Mouse (Mus musculus) left cerebral cortex, adult 18-20 months (tissue): Measurements from ENCODE around the gene Myo1b. TPM values are rescaled to one million over a fixed set of nuclear protein-coding genes. Genes with fewer than 3 reads are reported as not detected.

ENCODE experiments used
- DNase-seq, 2 experiments: peaks; one replicate each; pipeline ENCODE4 v3.0.0; 2021 to 2022; ENCODE audit warnings: low spot score in 2 of 2, mixed read lengths in 1 of 2
- total RNA-seq, 2 experiments: library from RNA; stranded (reverse); gene quantifications; 2 replicates each; pipeline ENCODE4 v1.2.3; 2021

Gene Myo1b
- total RNA-seq, 2 experiments from 2014 or later: 31.0 to 34.4 TPM

GRCm38 (mm10) chr1:51804296-51805039 lies 111.4 kb downstream of the Myo1b start:
- DNase-seq: no peak

DNA sequence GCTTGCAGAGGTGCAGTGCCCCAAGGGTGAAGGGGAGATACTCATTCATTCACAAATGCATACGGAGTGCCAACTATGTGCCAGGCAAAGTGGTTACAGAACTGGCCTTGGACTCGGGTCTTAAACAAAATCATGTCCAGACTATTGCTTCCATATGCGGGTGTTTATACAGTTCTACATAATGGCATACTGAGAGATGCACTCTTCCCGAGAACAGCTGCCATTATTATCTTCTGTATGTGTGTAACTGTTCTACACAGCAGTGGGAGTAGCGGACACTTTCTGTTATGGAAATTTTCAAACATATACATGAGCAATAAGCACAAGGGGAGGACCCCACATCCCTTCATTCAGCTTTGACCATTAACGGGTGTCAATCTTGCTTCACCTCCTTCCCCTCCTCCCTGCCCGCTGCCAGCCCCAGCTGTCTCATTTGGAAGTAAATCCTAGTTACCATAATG lies 117.8 kb downstream of the Myo1b start:
- no peak for DNase-seq

DNA sequence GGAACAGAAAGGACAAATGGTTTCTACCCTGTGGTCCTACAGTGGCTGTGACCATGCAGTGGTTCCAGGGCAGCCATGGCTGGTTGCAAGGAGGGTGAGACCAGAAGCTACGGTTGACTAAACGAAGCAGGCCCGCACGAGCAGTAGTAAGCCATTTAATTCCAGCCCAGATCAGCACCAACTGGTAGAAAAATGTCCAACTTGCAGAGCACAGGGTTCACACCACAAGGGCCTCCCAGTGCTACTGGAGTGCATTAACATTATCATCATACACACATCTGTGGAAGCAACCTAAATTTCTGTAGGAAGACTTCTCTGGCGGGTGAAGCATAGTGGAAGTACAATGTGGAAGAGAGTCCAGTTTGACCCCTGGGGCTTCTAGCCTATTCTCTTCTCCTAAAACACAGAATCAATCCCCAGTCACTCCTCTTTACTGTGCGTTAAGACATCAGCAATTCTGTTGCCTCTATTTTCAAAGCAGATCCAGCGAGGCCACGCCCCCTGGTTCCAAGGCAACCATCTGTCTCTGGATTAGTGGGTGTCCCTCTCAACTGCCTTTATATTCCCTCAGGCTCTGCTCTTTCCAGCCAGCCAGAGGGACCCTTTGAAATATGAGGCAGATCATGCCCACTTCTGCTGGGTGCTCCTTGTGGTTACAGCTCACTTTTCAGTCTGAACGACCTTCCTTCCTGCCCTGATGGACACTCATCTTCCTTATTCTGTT lies 120.1 kb downstream of the Myo1b start:
- DNase-seq: peak in 1 of 2 experiments; percentile 12

DNA sequence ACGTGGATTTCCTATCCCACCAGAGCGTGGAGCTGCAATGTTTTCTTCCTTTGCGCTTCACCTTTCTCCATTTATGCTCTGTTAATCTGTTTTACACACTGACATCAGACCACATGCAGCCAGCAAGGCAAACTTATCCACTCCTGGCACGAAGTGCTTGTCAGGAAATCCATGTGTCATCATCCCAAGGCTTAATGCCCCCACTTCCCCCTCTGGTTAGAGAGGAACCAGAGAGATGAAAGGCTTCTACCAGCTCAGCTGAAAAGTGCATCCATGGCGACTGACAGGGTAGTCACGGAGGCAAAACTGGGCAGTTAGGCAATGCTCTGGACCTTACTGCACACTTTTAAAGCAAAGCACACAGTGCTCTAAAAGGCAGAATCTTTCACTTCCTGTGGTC lies 126.6 kb downstream of the Myo1b start:
- DNase-seq: no peak

DNA sequence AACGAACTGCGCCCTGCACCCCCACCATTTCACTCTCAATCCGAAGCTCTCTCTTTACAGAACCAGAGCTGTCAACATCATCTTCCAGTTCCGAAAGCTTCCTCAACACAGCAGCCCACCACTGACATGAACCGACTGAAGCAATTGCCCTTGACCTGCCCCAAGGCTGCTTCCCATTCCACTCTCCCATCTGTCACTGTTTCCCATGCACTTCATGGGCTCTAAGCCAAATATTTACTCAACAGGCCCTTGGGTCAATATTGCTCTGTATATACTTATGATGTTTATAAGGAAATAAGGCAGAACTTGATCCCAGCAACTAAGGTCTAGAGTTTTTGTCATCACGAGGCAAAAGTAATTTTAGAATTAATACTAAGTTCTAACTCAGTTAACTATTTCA lies 133.8 kb downstream of the Myo1b start:
- no peak for DNase-seq

DNA sequence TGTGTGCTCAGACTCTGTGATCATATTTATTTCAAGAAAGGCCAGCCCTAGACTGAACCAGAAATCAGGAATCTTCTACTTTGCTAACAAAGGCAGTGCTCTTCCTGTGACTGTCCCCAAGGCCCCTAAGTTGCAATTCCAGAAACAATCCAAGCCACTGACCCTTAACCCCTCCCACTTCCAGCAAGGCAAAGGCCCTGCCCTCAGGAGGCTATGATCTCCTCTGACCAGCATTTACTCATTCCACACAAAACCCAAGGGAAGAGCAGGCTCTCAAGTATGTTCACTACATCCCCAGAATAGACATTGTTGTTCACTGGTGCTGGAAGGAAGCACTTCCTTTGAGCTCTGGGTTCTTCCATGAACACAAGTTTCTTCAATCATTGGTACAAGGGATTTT lies 135.5 kb downstream of the Myo1b start:
- no peak for DNase-seq

DNA sequence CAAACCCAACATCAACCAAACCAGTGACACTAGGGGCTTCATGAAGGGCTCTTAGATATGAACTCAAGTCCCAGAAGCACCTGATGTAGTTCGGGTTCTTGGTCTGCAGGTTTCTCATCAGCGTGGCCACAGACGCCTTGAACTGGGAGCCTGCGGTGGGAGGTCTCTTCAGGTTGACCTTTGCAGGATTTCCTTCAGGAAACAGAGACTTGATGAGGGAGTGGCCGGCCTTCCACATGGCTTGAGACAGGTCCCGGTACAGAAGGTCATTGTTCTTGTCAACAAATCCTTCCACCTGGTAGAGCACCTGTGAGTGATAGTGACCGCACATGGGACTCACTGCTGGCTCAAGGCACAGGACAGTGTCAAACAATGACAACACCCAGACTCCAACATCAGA lies 137.6 kb downstream of the Myo1b start:
- DNase-seq: no peak

- no peak for DNase-seq
Measured at GRCm38 (mm10) chr1:51770504-51770871, 145.4 kb downstream of the Myo1b start.

DNA sequence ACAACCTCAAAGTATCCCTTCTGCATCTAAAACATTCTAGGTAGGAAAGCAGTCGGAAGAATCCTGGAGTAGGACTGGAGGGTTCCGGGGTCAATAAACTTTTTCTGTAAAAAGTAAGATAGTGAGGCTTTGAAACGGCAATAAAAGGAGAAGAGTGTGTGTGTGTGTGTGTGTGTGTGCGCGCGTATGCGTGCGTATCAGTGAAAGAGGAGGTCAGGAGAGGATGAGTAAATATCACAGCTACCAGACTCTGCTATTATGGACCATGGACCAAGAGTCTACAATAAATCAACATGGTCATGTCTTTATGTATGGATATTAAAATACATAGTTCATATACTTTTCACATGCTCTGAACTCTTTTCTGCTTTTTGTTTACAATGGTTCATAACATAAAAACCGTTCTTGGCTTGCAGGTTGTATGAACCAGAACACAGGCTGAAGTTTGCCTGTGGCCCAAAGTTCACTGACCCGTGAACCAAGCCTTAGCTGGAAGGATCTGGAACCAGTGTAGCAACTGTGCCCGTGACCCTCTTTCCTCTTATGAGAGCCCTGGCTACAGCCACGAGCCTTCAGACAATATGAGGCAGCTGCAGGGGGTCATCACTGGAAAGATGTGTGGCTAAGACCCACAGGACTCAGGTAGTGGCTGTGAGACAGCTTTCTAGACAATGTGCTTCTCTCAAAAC lies 145.9 kb downstream of the Myo1b start:
- DNase-seq: no peak

- no peak for DNase-seq
Measured at GRCm38 (mm10) chr1:51766271-51766670, 149.6 kb downstream of the Myo1b start.

GRCm38 (mm10) chr1:51765156-51765555 lies 150.7 kb downstream of the Myo1b start:
- DNase-seq: no peak

DNA sequence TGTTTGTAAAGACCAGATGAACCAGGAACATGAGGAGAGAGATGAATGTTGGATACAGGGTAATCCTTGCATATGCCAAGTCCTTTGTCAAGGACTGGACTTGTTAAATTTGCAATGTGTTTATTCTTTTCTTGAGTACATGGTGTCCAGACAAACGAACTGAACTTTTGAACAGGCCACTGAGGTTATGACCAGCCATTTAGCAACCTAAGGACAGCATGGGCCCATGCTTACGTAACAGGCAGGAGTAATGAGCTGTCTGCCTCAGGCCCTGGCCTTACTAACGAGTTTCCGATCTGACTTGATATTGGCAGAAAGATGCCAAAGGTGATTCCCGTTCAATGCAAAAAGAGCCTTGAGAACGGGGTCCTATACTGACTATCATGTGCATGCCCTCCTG lies 156.2 kb downstream of the Myo1b start:
- DNase-seq: no peak

DNA sequence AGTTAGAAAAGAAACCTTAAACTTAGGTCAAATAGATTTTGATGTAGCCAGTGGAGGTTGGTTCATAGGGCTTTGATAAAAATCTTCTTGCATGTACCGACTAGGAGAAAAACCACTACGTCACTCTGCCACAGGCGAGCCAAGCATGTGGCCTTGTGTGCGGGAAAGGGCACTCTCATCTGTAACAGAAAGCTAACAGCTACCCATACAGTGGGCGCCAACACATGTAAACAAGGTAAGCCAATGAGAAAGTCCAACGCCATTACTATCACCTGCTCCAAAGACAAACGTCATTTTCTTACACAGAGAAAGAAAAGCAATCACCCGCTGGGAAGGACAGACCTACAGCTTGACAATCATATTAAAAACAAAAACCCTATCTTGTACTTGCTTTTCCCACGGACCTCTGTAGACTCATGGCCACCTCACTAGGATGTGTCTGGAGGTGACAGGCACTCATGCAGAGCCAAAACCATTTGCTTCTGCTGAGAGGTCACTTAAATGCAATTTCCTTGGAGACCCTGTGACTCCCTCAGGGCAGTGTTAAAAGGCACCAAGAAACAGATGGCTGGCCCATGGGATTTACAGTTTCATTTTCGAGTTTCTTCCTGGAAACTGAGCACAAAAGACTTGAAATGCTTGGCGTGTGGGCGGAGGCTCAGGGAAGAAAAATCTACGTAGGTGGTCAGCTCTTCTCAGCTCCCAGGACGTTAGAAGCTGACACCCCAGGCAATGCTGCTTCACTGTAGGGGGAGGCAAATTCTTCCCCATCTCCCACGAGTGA lies 157.4 kb downstream of the Myo1b start:
- peak; percentile 43 to 66 for DNase-seq

- no peak for DNase-seq
Measured at GRCm38 (mm10) chr1:51753621-51754020, 162.2 kb downstream of the Myo1b start.

DNA sequence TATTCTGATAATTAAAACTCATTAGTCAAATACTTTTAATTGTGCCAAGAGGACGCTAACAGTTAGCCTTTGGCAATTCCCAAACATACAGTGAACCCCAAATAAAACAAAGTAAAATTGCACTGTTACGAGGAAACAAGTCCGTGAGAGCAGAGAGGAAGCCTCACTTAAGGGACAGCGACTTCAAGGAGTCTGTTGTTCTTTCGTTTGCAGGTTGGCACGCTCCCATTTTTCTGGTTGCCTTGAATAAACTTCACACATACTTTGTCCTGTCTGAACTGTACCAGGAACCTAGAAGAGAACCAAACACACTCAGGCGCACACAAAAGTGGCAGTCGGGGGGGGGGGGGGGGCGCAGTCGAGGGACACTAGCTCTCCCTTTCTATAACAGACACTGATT lies 164.9 kb downstream of the Myo1b start:
- no peak for DNase-seq

DNA sequence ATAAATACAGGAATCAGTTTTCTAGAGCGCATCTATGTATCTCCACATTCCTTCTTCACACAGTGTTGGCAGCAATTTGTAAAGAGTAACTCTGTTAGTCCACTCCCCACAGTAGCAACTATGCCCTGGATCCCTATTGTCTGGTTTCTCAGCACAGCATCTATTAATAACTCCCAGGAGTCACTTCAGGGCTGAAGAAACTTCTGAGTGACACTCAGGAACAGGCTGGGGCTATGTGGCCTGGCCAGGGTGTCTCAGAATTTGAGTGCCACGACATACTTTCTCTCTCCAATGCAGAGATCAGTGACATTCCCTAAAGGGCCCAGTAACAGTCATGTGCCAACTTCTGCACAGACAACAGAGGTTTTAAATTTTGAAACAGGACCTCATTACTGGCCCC lies 167.6 kb downstream of the Myo1b start:
- DNase-seq: no peak

DNA sequence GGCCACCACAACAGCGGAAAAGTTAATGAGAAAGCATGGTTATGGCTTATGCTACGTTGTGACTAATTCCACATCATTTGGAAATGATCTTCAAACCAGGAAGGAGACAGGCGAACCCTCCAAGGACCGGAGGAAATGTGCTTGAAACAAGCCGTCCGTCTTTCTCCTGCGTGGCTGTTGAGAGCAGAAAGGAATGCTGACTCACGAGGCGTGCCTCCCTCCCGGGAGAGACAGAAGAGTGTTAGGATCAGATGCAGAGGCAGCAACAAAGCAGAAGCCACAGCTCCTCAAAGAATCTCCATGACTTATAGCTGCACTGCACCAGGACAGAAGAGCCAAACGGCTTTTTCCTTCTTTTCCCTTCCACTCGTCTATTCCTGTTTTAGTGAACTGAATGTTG lies 168.4 kb downstream of the Myo1b start:
- DNase-seq: peak; percentile 23 to 28

GRCm38 (mm10) chr1:51746711-51747240 lies 169.1 kb downstream of the Myo1b start:
- DNase-seq: no peak

GRCm38 (mm10) chr1:51743756-51744425 lies 172.0 kb downstream of the Myo1b start:
- DNase-seq: no peak

- no peak for DNase-seq
Measured at GRCm38 (mm10) chr1:51742586-51742985, 173.3 kb downstream of the Myo1b start.
